10 mouse cellular contexts compared by ENCODE assay signal in genomic region chr10:84358738-84359120, GRCm38 (mm10).
"Had no signal": no experiment of that assay in that cellular context is flagged by ENCODE, and none has a peak within 500 bp of the region (broad histone marks: within the 10 kb centered on the region; RNA-seq: fewer than 3 reads in every experiment).

No protein-coding gene starts in this region.

- H3K27me3 ChIP-seq: liver, embryonic 15.5 days; midbrain, embryonic 13.5 days; stomach, embryonic 15.5 days had no signal

- H3K4me2 ChIP-seq: liver, embryonic 11.5 days; liver, embryonic 15.5 days; midbrain, embryonic 13.5 days; stomach, embryonic 15.5 days had no signal

- H3K9ac ChIP-seq: liver, embryonic 15.5 days; midbrain, embryonic 13.5 days; stomach, embryonic 15.5 days had no signal

- H3K4me3 ChIP-seq: limb, embryonic 10.5 days; liver, embryonic 15.5 days; midbrain, embryonic 13.5 days; stomach, embryonic 15.5 days had no signal

- H3K4me1 ChIP-seq: limb, embryonic 10.5 days; liver, embryonic 15.5 days; midbrain, embryonic 13.5 days; stomach, embryonic 15.5 days had no signal

- H3K27ac ChIP-seq: limb, embryonic 10.5 days; liver, embryonic 15.5 days; stomach, embryonic 15.5 days had no signal

- ATAC-seq: lung, postnatal 0 days had no signal

- H3K9me3 ChIP-seq: limb, embryonic 10.5 days; liver, embryonic 15.5 days; midbrain, embryonic 13.5 days; stomach, embryonic 15.5 days had no signal

- DNase-seq: kidney, postnatal 25 days; lung, adult 2 months; lung, postnatal 36 days; thymus, postnatal 4 days had no signal

- H3K36me3 ChIP-seq: limb, embryonic 10.5 days; liver, embryonic 15.5 days; midbrain, embryonic 13.5 days; stomach, embryonic 15.5 days had no signal
